Mouse (Mus musculus): ENCODE data around the gene Irs3.
A peak's percentile ranks its signal among the peaks of the same experiment; 100 is the strongest.

Irs3 gene

GRCm38 (mm10) chr5:137645652-137646091 lies at the start of gene Irs3:
Gene Irs3, minus strand, starts transcription at chr5:137645714.
- DNase-seq (ENCODE audit: low read depth in 1 of 2, low spot score in 2 of 2), result no peak

- no peak for DNase-seq (ENCODE audit: low read depth in 1 of 2, low spot score in 2 of 2)
These were observed 49.3 kb upstream of the Irs3 start for GRCm38 (mm10) chr5:137694796-137695195.

GRCm38 (mm10) chr5:137691881-137692280 lies 46.4 kb upstream of the Irs3 start:
- DNase-seq (ENCODE audit: low read depth in 1 of 2, low spot score in 2 of 2), result no peak

- no peak for DNase-seq (ENCODE audit: low read depth in 1 of 2, low spot score in 2 of 2)
These were observed 45.0 kb upstream of the Irs3 start for GRCm38 (mm10) chr5:137690531-137690930.

- no peak for DNase-seq (ENCODE audit: low read depth in 1 of 2, low spot score in 2 of 2)
These were observed 44.5 kb upstream of the Irs3 start for GRCm38 (mm10) chr5:137689974-137690373.

- DNase-seq (ENCODE audit: low read depth in 1 of 2, low spot score in 2 of 2), result no peak
These were observed 40.7 kb upstream of the Irs3 start for GRCm38 (mm10) chr5:137686127-137686790.

- DNase-seq (ENCODE audit: low read depth in 1 of 2, low spot score in 2 of 2), result no peak
These were observed 40.1 kb upstream of the Irs3 start for GRCm38 (mm10) chr5:137685653-137686052.

GRCm38 (mm10) chr5:137684294-137685123 lies 39.0 kb upstream of the Irs3 start, which contains the start of gene Agfg2:
Gene Agfg2, minus strand, starts transcription at chr5:137684726.
- peak; percentile 93 to 97 for DNase-seq (ENCODE audit: low read depth in 1 of 2, low spot score in 2 of 2)

GRCm38 (mm10) chr5:137683388-137684293 lies 38.1 kb upstream of the Irs3 start:
- DNase-seq (ENCODE audit: low read depth in 1 of 2, low spot score in 2 of 2), result no peak

- DNase-seq (ENCODE audit: low read depth in 1 of 2, low spot score in 2 of 2), result no peak
These were observed 37.0 kb upstream of the Irs3 start for GRCm38 (mm10) chr5:137682526-137682925.

GRCm38 (mm10) chr5:137679726-137680125 lies 34.2 kb upstream of the Irs3 start:
- no peak for DNase-seq (ENCODE audit: low read depth in 1 of 2, low spot score in 2 of 2)

- DNase-seq (ENCODE audit: low read depth in 1 of 2, low spot score in 2 of 2), result no peak
These were observed 33.2 kb upstream of the Irs3 start for GRCm38 (mm10) chr5:137678736-137679135.

GRCm38 (mm10) chr5:137677859-137678258 lies 32.3 kb upstream of the Irs3 start:
- no peak for DNase-seq (ENCODE audit: low read depth in 1 of 2, low spot score in 2 of 2)

GRCm38 (mm10) chr5:137674786-137675185 lies 29.3 kb upstream of the Irs3 start:
- no peak for DNase-seq (ENCODE audit: low read depth in 1 of 2, low spot score in 2 of 2)

- DNase-seq (ENCODE audit: low read depth in 1 of 2, low spot score in 2 of 2), result no peak
These were observed 27.5 kb upstream of the Irs3 start for GRCm38 (mm10) chr5:137673015-137673414.

GRCm38 (mm10) chr5:137672361-137672760 lies 26.8 kb upstream of the Irs3 start:
- DNase-seq (ENCODE audit: low read depth in 1 of 2, low spot score in 2 of 2), result no peak

GRCm38 (mm10) chr5:137671443-137672240 lies 26.1 kb upstream of the Irs3 start:
- DNase-seq (ENCODE audit: low read depth in 1 of 2, low spot score in 2 of 2), result peak; percentile 16 to 24

- DNase-seq (ENCODE audit: low read depth in 1 of 2, low spot score in 2 of 2), result no peak
These were observed 24.7 kb upstream of the Irs3 start for GRCm38 (mm10) chr5:137670240-137670639.

- DNase-seq (ENCODE audit: low read depth in 1 of 2, low spot score in 2 of 2), result no peak
These were observed 23.5 kb upstream of the Irs3 start for GRCm38 (mm10) chr5:137668971-137669370.

- no peak for DNase-seq (ENCODE audit: low read depth in 1 of 2, low spot score in 2 of 2)
These were observed 17.5 kb upstream of the Irs3 start for GRCm38 (mm10) chr5:137663057-137663456.

Measured in monocyte, adult 2 months (primary cell).